Mouse (Mus musculus): Measurements from ENCODE around the gene Otud7b. TPM values are rescaled to one million over a fixed set of nuclear protein-coding genes. Genes with fewer than 3 reads are reported as not detected.
"Not testable (repeated sequence)": the region's sequence is repeated elsewhere in the genome, so short reads cannot be mapped to it uniquely, and the experiment has no call there.

The Otud7b gene
- polyA plus RNA-seq, 1 experiment from 2014 or later: 8.8 TPM

- no peaks in the 10 kb centered on the region for H3K36me3 ChIP-seq (ENCODE audit: control insufficient read depth, insufficient read depth, low read length)
- H3K4me3 ChIP-seq (ENCODE audit: low read depth, low read length): no peak overlapping the region
- no peak overlapping the region for H3K9ac ChIP-seq (ENCODE audit: low read length)
- no peak overlapping the region for H3K4me2 ChIP-seq
- ATAC-seq (ENCODE audit: low FRiP score): no peak
- no peaks in the 10 kb centered on the region for H3K27me3 ChIP-seq (ENCODE audit: control insufficient read depth, insufficient read depth, low read length)
- H3K4me1 ChIP-seq (ENCODE audit: control insufficient read depth, insufficient read depth, low read length): peaks cover 15% of the 10 kb centered on the region
- H3K27ac ChIP-seq (ENCODE audit: low read depth, low read length): no peak overlapping the region
- 77% methylated on average over 12 of the region's 12 CpGs for WGBS
- no peaks in the 10 kb centered on the region for H3K9me3 ChIP-seq (ENCODE audit: control insufficient read depth, low read length)
- no peak for DNase-seq (ENCODE audit: low spot score, missing footprints)
Observed at GRCm38 (mm10) chr3:96168466-96169158, 64.3 kb downstream of the Otud7b start.

GRCm38 (mm10) chr3:96170276-96170675 lies 65.9 kb downstream of the Otud7b start:
- ATAC-seq (ENCODE audit: low FRiP score): no peak
- 90% methylated on average over 4 of the region's 4 CpGs for WGBS
- H3K27me3 ChIP-seq (ENCODE audit: control insufficient read depth, insufficient read depth, low read length): no peaks in the 10 kb centered on the region
- no peak for DNase-seq (ENCODE audit: low spot score, missing footprints)
- no peak overlapping the region for H3K4me3 ChIP-seq (ENCODE audit: low read depth, low read length)
- 0 out of 2 replicates have a peak, but pooled peaks cover 2% of the 10 kb centered on the region for H3K36me3 ChIP-seq (ENCODE audit: control insufficient read depth, insufficient read depth, low read length)
- no peaks in the 10 kb centered on the region for H3K9me3 ChIP-seq (ENCODE audit: control insufficient read depth, low read length)
- no peak overlapping the region for H3K9ac ChIP-seq (ENCODE audit: low read length)
- H3K4me2 ChIP-seq: no peak overlapping the region
- peaks cover 15% of the 10 kb centered on the region for H3K4me1 ChIP-seq (ENCODE audit: control insufficient read depth, insufficient read depth, low read length)
- H3K27ac ChIP-seq (ENCODE audit: low read depth, low read length): no peak overlapping the region

- H3K9ac ChIP-seq (ENCODE audit: low read length): peak overlapping the region; percentile 96; the same call in 1 of the 2 replicates
- H3K4me3 ChIP-seq (ENCODE audit: low read depth, low read length): peak overlapping the region; percentile 74
- DNase-seq (ENCODE audit: low spot score, missing footprints) (no peak), ATAC-seq (ENCODE audit: low FRiP score) (no peak)
- 0 out of 2 replicates have a peak, but pooled peaks cover 2% of the 10 kb centered on the region for H3K36me3 ChIP-seq (ENCODE audit: control insufficient read depth, insufficient read depth, low read length)
- WGBS: 79% methylated on average over 10 of the region's 10 CpGs
- H3K27ac ChIP-seq (ENCODE audit: low read depth, low read length): no peak overlapping the region; the same call in 1 of the 2 replicates
- H3K9me3 ChIP-seq (ENCODE audit: control insufficient read depth, low read length): no peaks in the 10 kb centered on the region
- peaks cover 15% of the 10 kb centered on the region for H3K4me1 ChIP-seq (ENCODE audit: control insufficient read depth, insufficient read depth, low read length)
- H3K4me2 ChIP-seq: peak overlapping the region; percentile 91
- no peaks in the 10 kb centered on the region for H3K27me3 ChIP-seq (ENCODE audit: control insufficient read depth, insufficient read depth, low read length)
Observed at GRCm38 (mm10) chr3:96170976-96171545, 66.7 kb downstream of the Otud7b start.

GRCm38 (mm10) chr3:96171583-96172196 lies 67.4 kb downstream of the Otud7b start:
- H3K36me3 ChIP-seq (ENCODE audit: control insufficient read depth, insufficient read depth, low read length): 0 out of 2 replicates have a peak, but pooled peaks cover 2% of the 10 kb centered on the region
- 25% methylated on average over 18 of the region's 18 CpGs for WGBS
- peak overlapping the region; percentile 91 for H3K4me2 ChIP-seq
- DNase-seq (ENCODE audit: low spot score, missing footprints) (peak; percentile 89), ATAC-seq (ENCODE audit: low FRiP score) (peak; percentile 20)
- no peaks in the 10 kb centered on the region for H3K27me3 ChIP-seq (ENCODE audit: control insufficient read depth, insufficient read depth, low read length)
- peaks cover 15% of the 10 kb centered on the region for H3K4me1 ChIP-seq (ENCODE audit: control insufficient read depth, insufficient read depth, low read length)
- peak overlapping the region; percentile 74 for H3K4me3 ChIP-seq (ENCODE audit: low read depth, low read length)
- H3K9me3 ChIP-seq (ENCODE audit: control insufficient read depth, low read length): no peaks in the 10 kb centered on the region
- H3K9ac ChIP-seq (ENCODE audit: low read length): peak overlapping the region; percentile 96
- H3K27ac ChIP-seq (ENCODE audit: low read depth, low read length): peak overlapping the region; percentile 96

- H3K36me3 ChIP-seq (ENCODE audit: control insufficient read depth, insufficient read depth, low read length): 0 out of 2 replicates have a peak, but pooled peaks cover 4% of the 10 kb centered on the region
- peak; percentile 95 for ATAC-seq (ENCODE audit: low FRiP score)
Observed at GRCm38 (mm10) chr3:96172197-96173178, 68.2 kb downstream of the Otud7b start, which contains the start of gene Sf3b4. TSS of gene Sf3b4 (plus strand) at chr3:96172332.

GRCm38 (mm10) chr3:96173185-96173584 lies 68.9 kb downstream of the Otud7b start:
- WGBS: 38% methylated on average over 7 of the region's 7 CpGs
- ATAC-seq (ENCODE audit: low FRiP score) (no peak), DNase-seq (ENCODE audit: low spot score, missing footprints) (no peak)
- Histone ChIP-seq H3K9me3 (ENCODE audit: control insufficient read depth, low read length) (no peaks in the 10 kb centered on the region), H3K27ac (ENCODE audit: low read depth, low read length) (no peak overlapping the region), H3K27me3 (ENCODE audit: control insufficient read depth, insufficient read depth, low read length) (no peaks in the 10 kb centered on the region), H3K4me2 (peak overlapping the region; percentile 91), H3K4me1 (ENCODE audit: control insufficient read depth, insufficient read depth, low read length) (peaks cover 15% of the 10 kb centered on the region), H3K36me3 (ENCODE audit: control insufficient read depth, insufficient read depth, low read length) (0 out of 2 replicates have a peak, but pooled peaks cover 4% of the 10 kb centered on the region), H3K4me3 (ENCODE audit: low read depth, low read length) (peak overlapping the region; percentile 74), H3K9ac (ENCODE audit: low read length) (peak overlapping the region; percentile 80)

More at GRCm38 (mm10) chr3:96172197-96173178, 68.2 kb downstream of the Otud7b start, which contains the start of gene Sf3b4:
- peak; percentile 99 for DNase-seq (ENCODE audit: low spot score, missing footprints)
- peak within 1 kb of the TSS; percentile 74 for H3K4me3 ChIP-seq (ENCODE audit: low read depth, low read length)
- H3K9ac ChIP-seq (ENCODE audit: low read length): peak within 1 kb of the TSS; percentile 96
- H3K4me1 ChIP-seq (ENCODE audit: control insufficient read depth, insufficient read depth, low read length): peaks cover 15% of the 10 kb centered on the region
- H3K9me3 ChIP-seq (ENCODE audit: control insufficient read depth, low read length): no peaks in the 10 kb centered on the region
- under 1% methylated on average over 57 of the region's 58 CpGs for WGBS
- peak within 1 kb of the TSS; percentile 91 for H3K4me2 ChIP-seq
- no peaks in the 10 kb centered on the region for H3K27me3 ChIP-seq (ENCODE audit: control insufficient read depth, insufficient read depth, low read length)
- H3K27ac ChIP-seq (ENCODE audit: low read depth, low read length): peak within 1 kb of the TSS; percentile 96

GRCm38 (mm10) chr3:96174042-96174441 lies 69.7 kb downstream of the Otud7b start:
- H3K4me2 ChIP-seq; H3K27me3 ChIP-seq (ENCODE audit: control insufficient read depth, insufficient read depth, low read length): not testable (repeated sequence)

GRCm38 (mm10) chr3:96175251-96175650 lies 70.9 kb downstream of the Otud7b start:
- no peak overlapping the region for H3K4me2 ChIP-seq
- H3K27ac ChIP-seq (ENCODE audit: low read depth, low read length): no peak overlapping the region
- no peak overlapping the region for H3K4me3 ChIP-seq (ENCODE audit: low read depth, low read length)
- WGBS: 97% methylated on average over 6 of the region's 6 CpGs
- H3K9me3 ChIP-seq (ENCODE audit: control insufficient read depth, low read length): no peaks in the 10 kb centered on the region
- no peak for ATAC-seq (ENCODE audit: low FRiP score)
- 0 out of 2 replicates have a peak, but pooled peaks cover 4% of the 10 kb centered on the region for H3K36me3 ChIP-seq (ENCODE audit: control insufficient read depth, insufficient read depth, low read length)
- no peak for DNase-seq (ENCODE audit: low spot score, missing footprints)
- H3K9ac ChIP-seq (ENCODE audit: low read length): no peak overlapping the region
- no peaks in the 10 kb centered on the region for H3K27me3 ChIP-seq (ENCODE audit: control insufficient read depth, insufficient read depth, low read length)
- H3K4me1 ChIP-seq (ENCODE audit: control insufficient read depth, insufficient read depth, low read length): peaks cover 18% of the 10 kb centered on the region

More at GRCm38 (mm10) chr3:96174042-96174441, 69.7 kb downstream of the Otud7b start:
- not testable (repeated sequence) for ATAC-seq (ENCODE audit: low FRiP score); H3K9ac ChIP-seq (ENCODE audit: low read length); H3K27ac ChIP-seq (ENCODE audit: low read depth, low read length); DNase-seq (ENCODE audit: low spot score, missing footprints); H3K36me3 ChIP-seq (ENCODE audit: control insufficient read depth, insufficient read depth, low read length); H3K9me3 ChIP-seq (ENCODE audit: control insufficient read depth, low read length); H3K4me3 ChIP-seq (ENCODE audit: low read depth, low read length)
- H3K4me1 ChIP-seq (ENCODE audit: control insufficient read depth, insufficient read depth, low read length): peaks cover 15% of the 10 kb centered on the region
- 89% methylated on average over 4 of the region's 4 CpGs for WGBS
